Mouse (Mus musculus) MEL (cell line): ENCODE results near the gene Drc3.

Experiments used
- BHLHE40 ChIP-seq: IDR thresholded peaks from 2 replicates; pipeline ENCODE4 v1.6.1; 2012; ENCODE audit warnings: low read depth, mild to moderate bottlenecking, inconsistent platforms, low read length, improper control_type of control experiment, borderline replicate concordance
- CHD1 ChIP-seq: IDR thresholded peaks from 2 replicates; pipeline ENCODE4 v1.6.1; 2012; ENCODE audit warnings: low read depth, mild to moderate bottlenecking, inconsistent platforms, low read length, improper control_type of control experiment
- CHD2 ChIP-seq: IDR thresholded peaks from 2 replicates; pipeline ENCODE4 v1.6.1; 2011; ENCODE audit warnings: low read length, improper control_type of control experiment
- CTCF ChIP-seq, 3 experiments: IDR thresholded peaks in 2 of 3; conservative IDR thresholded peaks in 1 of 3; 2 replicates each; pipeline ENCODE4 v1.5.1; 2011 to 2012; ENCODE audit warnings: low read length in 3 of 3, low read depth in 2 of 3, mild to moderate bottlenecking in 2 of 3, improper control_type of control experiment in 1 of 3, inconsistent platforms in 1 of 3, mixed read lengths in 1 of 3, moderate library complexity in 1 of 3; ENCODE audit not compliant: control insufficient read depth in 1 of 3, insufficient read depth in 1 of 3, poor library complexity in 1 of 3, severe bottlenecking in 1 of 3
- EP300 ChIP-seq, 2 experiments: IDR thresholded peaks; 2 replicates each; pipeline ENCODE4 v1.6.1; 2011; ENCODE audit warnings: improper control_type of control experiment in 2 of 2, low read length in 2 of 2, low read depth in 1 of 2, mild to moderate bottlenecking in 1 of 2
- MAFK ChIP-seq: IDR thresholded peaks from 2 replicates; pipeline ENCODE4 v1.6.1; 2011; ENCODE audit warnings: low read depth, mild to moderate bottlenecking, low read length, improper control_type of control experiment, borderline replicate concordance
- NRF1 ChIP-seq: IDR thresholded peaks from 2 replicates; pipeline ENCODE4 v1.6.1; 2014; ENCODE audit warnings: low read depth, mild to moderate bottlenecking, inconsistent platforms, low read length, improper control_type of control experiment, moderate library complexity; ENCODE audit not compliant: poor library complexity, insufficient read depth, severe bottlenecking
- POLR2A ChIP-seq, 2 experiments: IDR thresholded peaks; 2 replicates each; pipeline ENCODE4 v1.6.1; 2011 to 2012; ENCODE audit warnings: low read length in 2 of 2, mild to moderate bottlenecking in 2 of 2, control low read depth in 1 of 2, improper control_type of control experiment in 1 of 2, low read depth in 1 of 2, moderate library complexity in 1 of 2; ENCODE audit not compliant: control insufficient read depth in 1 of 2, insufficient read depth in 1 of 2, poor library complexity in 1 of 2
- POLR2AphosphoS5 ChIP-seq: IDR thresholded peaks from 2 replicates; pipeline ENCODE4 v1.6.1; 2012; ENCODE audit warnings: low read depth, borderline replicate concordance, mild to moderate bottlenecking, inconsistent platforms, low read length, moderate library complexity, mixed read lengths
- TAL1 ChIP-seq: IDR thresholded peaks from 2 replicates; pipeline ENCODE4 v1.6.1; 2012; ENCODE audit warnings: mild to moderate bottlenecking, inconsistent platforms, low read length, moderate library complexity, mixed read lengths
- USF1 ChIP-seq: IDR thresholded peaks from 2 replicates; pipeline ENCODE4 v1.6.1; 2014; ENCODE audit warnings: low read depth, mild to moderate bottlenecking, inconsistent platforms, low read length, improper control_type of control experiment, moderate library complexity
- ZMIZ1 ChIP-seq: IDR thresholded peaks from 2 replicates; pipeline ENCODE4 v1.6.1; 2012; ENCODE audit warnings: low read depth, mild to moderate bottlenecking, inconsistent platforms, low read length, improper control_type of control experiment, moderate library complexity

DNA sequence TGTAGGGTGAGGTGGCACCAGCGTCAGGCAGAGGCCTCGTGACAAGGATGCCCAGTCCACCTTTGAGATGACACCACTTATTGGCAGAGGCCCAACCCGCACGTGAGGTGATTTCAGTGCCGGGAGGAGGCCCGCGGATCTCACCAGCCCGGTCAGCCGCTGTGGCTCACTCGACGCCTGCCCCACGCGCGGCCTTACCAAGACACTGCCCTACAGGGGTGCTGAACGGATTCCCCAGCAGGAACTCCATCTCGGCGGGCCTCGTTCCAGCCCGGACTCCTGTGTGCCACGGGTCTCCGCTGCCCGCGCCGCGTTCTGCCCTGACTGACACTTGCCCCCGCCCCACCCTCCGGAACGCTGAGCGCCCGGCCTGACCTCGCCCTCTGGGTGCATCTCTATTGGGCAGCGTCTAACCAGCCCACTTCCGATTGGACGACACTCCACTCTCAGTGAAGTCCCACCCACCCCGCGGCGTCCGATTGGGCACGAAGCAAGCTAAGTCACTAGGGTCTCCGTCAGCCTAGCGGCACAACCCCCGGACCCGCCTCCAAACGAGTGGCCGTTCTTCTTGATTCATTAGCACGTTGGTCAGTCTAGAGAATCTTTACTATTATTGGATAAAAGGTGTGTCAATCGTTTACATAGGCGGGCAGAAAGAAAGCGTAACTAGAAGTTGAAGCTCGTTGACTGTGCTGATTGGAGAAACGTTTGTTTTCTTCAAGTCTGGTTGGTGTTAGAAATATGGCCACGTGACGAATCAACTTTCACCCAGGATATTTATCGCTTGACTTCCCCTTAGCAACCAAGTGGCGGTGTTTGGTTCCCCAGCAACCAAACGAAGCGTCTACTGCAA, at the start of gene Drc3, which contains the start of gene Tom1l2:
- TF ChIP-seq CTCF (IDR thresholded peaks at IDR 0.05 in 2 of 3, conservative IDR thresholded peaks at IDR 0.05 in 1 of 3; ENCODE audit: control insufficient read depth in 1 of 3, insufficient read depth in 1 of 3, low read depth in 2 of 3, low read length in 3 of 3, poor library complexity in 1 of 3, severe bottlenecking in 1 of 3) (no peak), POLR2A (IDR thresholded peaks at IDR 0.05; ENCODE audit: control insufficient read depth in 1 of 2, insufficient read depth in 1 of 2, low read depth in 1 of 2, low read length in 2 of 2, poor library complexity in 1 of 2) (peak; percentile 71 to 76), EP300 (IDR thresholded peaks at IDR 0.05; ENCODE audit: low read depth in 1 of 2, low read length in 2 of 2) (0 out of 4 replicates have a peak, but pooled peaks of 1 of the 2 experiments have one; percentile 10), BHLHE40 (peak; percentile 97), CHD2 (peak; percentile 95), USF1 (peak; percentile 99), TAL1 (no peak), CHD1 (no peak), ZMIZ1 (0 out of 2 replicates have a peak, but pooled peaks have one; percentile 46), POLR2AphosphoS5 (no peak), NRF1 (no peak), MAFK (no peak)
